Mouse (Mus musculus): ENCODE measurements around the gene Trim46. TPM values are rescaled to one million over a fixed set of nuclear protein-coding genes. Genes with fewer than 3 reads are reported as not detected.

The Trim46 gene
- 96.7 and 99.7 TPM in 2 replicates for polyA plus RNA-seq (2012; rRNA removed)

DNA sequence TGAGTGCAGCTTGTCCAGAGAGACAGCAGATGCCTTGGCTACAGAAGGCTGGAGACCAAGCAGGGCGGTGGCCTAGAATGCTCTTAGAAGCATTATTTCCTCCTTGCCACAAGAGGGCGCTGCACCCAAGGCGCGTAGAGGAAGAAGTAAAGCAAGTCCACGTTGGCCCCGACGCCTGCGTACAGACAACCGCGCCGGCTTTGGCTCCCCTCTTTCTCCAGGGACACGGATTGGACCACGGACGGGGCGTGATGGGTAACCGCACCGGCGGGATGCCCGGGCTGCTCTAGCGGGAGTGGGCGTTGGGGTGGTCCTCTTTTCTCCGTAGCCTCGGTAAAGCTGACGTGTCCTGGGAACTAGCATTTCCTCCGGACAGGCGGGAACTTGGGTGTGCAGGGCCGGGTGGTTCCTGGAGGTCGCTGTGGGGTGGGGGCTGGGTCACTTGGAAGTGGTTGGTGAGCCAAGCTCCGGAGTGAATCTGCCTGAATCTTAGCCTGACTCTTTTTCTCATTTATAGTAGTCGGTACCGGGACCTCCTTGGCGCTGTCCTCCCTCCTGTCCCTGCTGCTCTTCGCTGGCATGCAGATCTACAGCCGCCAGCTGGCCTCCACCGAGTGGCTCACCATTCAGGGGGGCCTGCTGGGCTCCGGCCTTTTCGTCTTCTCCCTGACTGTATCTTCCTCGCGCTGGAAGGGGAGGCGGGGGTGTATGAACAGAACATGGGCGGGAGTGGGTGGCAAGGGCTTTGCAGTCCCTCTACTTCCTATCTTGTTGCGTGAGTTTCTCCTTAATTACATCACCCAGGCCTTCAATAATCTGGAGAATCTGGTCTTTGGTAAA, at the start of gene Trim46:
Gene Trim46, minus strand, starts transcription at position 49 of the 840 bp plus-strand sequence.
- peak; percentile 88 to 93 for DNase-seq (ENCODE audit: extremely low spot score in 1 of 2, low spot score in 1 of 2)

DNA sequence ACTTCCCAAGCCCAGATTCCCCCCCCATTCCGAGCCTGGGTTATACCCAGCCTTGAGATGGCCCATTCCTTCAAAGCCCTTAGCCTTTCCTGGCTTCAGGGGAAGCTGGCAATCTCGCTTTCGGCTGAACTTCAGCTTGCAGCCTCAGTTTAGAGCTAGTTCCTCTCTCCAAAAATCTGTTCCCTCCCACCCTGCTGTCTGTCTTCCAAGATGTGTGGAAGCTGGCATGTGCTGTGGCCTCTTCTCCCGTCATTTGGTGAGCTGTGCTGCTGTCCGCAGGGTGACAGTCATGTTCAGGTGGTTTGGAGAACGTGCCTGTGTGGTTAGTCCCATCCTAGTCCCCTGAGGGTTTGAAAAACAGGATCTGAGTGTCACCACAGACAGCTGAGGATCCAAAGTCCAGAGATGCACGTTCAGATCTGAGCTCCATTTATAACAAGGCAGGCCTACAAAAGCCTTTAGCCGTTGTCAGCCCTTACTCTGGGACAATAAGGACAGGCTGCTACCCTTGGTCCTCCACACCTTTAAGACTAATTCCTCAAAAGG, 49.6 kb upstream of the Trim46 start:
- DNase-seq (ENCODE audit: extremely low spot score in 1 of 2, low spot score in 1 of 2): no peak

DNA sequence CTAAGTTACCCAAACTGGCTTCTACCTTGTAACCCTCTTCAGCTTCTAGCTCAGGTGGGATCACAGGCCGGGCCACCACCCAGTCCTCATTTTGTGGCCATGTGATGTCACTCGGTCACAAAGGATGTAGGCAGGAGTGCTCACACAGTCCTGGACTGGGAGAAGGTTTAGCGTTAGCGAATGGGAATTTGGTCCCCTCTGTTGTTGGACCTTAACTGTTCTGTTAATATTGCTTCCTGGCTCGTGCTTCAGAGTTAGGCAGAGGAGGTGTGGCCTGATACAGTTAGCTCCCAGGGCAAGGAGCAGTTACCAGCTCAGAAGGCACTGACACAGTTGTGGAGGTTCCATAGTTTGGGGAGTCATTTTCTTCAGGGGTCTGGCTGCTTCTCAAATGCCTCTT, 48.1 kb upstream of the Trim46 start:
- DNase-seq (ENCODE audit: extremely low spot score in 1 of 2, low spot score in 1 of 2): no peak

DNA sequence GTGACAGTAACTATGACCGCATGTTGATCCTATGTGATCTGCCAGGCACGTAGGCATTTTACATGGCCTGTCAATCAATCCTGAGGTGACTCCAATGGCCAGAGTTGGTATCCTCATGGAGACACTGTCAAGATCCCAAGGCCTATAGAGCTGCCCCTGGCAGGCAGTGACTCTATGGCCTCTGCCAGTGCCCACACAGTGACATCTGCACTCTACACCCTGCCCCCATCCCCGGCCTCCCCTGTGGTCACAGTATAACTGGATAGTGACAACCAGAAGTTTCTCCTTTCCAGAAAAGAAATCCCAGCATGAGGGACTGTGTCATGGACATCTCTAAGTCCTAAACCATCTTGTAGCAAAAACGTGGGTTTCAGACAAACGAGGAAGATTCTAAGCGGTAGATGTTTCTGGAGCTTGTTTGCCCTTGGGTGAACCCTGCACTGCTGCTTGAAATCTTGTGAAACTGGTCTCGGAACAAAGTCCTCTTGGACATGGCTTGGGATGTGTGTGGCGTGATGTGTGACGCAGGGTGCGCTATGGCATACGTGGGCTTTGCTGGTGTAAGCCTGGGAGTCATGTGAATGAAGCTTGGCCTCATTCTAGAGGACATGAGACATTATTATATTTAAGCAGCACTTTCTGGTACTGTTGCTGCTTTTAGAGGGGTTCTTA, 47.3 kb upstream of the Trim46 start:
- DNase-seq (ENCODE audit: extremely low spot score in 1 of 2, low spot score in 1 of 2): no peak

DNA sequence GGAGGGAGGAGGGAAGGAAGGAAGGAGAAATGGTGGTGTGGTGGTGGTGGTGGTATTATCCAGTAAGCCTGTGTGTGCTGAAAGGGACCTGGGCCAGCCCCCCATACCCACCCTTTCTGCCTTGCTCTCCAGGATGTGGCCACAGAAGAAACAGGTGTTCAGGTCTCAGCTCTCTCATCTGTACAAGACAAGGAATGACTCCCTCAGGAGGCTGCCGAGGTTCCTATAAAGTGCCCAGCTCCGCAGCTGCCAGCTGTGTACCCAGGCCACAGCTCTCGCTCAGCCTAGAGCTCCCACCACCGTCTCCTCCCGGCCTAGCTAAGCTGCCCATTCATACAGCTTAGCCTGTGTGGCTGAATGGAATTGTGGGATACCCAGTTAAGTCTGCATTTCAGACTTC, 46.2 kb upstream of the Trim46 start:
- no peak for DNase-seq (ENCODE audit: extremely low spot score in 1 of 2, low spot score in 1 of 2)

DNA sequence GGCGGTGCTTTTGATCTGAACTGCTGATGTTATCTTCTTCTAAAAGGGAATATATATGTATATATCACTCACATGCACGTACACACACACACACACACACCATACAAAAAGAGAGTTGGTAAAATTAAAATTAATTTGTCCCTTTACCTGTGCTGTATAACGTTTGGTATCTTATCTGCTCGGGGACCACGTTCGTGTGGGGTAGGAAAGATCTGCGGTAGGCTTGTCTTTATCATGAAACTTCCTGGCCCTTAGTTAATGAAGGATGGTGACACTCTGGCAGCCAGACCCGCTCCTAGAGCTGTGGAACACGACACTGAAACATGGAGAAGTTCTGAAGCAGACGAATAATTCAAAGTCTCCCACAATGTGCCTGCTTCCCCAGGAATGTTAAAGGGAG, 45.8 kb upstream of the Trim46 start:
- DNase-seq (ENCODE audit: extremely low spot score in 1 of 2, low spot score in 1 of 2): no peak

DNA sequence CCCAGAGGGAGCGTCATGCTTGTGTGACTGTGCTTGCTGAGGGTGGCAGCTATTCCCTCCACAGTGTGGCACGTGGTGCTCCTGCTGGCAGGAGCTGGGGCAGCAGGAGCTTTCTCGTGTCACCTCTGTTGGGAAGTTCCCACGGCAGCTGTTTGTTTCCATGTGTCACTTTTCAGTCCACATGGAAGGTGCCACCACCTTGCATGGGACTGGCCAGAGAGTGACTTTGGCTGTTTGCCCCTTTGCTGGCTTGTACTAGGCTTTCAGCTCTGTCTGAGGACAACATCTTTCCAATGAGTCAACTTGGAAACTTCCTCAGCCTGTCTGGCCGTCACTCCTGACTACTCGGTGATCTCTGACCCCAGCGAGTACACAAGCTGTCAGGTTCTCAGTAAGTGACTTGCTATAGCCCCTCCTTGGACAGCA, 42.4 kb upstream of the Trim46 start:
- no peak for DNase-seq (ENCODE audit: extremely low spot score in 1 of 2, low spot score in 1 of 2)

DNA sequence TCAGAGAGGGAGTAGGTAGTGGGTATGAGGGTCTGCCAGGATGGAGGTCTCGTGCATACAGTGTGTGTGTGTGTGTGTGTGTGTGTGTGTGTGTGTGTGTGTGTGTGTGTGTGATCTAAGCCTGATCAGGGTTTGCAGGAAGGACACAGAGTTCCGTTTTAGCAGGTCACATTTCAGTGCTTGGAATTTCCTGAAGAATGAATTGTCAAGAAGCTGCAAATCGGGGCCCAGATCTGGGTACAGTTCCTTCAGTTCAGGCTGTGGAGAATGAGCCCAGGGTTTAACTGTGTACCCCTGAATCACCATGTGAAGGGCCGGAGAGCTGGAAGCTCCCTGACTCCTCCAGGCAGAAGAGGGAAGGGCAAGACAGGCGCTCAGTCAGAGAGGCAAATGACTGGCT, 41.2 kb upstream of the Trim46 start:
- no peak for DNase-seq (ENCODE audit: extremely low spot score in 1 of 2, low spot score in 1 of 2)

DNA sequence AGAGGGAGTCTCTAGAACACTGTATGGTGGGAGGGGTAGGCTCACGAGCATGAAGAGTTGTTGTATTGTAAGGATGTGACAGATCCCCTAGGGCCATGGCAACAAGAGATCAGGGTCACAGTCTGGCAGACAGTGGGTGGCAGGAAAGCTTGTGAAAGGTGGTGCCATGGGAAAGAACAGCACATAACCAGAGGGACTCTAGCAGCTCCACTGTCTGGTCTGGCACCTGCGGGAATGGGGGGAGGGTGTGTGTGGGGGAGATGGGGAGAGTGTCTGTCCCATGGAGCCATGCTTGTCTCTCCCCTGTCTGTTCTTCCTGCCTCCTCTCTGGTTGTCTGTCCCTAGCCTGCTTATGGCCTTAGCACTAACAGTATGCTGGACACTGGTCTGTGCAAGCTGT, 39.4 kb upstream of the Trim46 start:
- no peak for DNase-seq (ENCODE audit: extremely low spot score in 1 of 2, low spot score in 1 of 2)

DNA sequence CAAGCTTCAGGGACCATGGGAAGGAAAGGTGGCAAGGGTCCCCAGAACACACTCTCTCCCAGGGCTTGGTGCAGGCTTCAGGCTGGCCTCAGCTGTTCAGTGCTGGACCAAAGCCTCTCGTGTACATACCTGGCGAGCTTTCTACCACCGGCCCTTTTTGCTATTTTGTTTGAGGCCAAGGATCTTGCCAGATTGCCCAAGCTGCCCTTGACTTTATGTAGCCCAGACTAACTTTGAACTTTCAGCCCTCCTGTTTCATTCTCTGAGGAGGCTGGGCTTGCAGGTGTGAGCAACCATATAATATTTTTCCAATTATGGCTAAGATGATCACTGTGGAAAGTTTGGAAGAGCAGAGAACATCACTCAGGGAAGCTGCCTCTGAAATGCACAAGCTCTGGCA, 38.2 kb upstream of the Trim46 start:
- no peak for DNase-seq (ENCODE audit: extremely low spot score in 1 of 2, low spot score in 1 of 2)

DNA sequence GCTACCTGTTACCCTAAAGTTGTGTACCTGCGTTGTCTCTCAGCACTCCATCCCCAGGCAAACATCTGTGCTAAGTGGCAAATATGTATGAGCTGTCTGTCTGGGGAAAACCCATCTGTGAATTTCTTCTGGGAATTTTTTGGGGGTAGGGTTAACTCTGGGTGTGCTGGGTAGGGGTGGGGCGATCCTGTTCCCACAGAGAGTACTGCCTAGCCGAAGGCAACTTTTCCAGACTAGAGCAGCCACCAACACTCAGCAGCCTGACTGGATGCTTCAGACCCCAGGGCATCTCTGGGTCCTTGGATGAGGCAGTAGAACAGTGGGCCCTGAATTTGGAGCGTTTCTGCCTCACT, 36.2 kb upstream of the Trim46 start:
- no peak for DNase-seq (ENCODE audit: extremely low spot score in 1 of 2, low spot score in 1 of 2)

DNA sequence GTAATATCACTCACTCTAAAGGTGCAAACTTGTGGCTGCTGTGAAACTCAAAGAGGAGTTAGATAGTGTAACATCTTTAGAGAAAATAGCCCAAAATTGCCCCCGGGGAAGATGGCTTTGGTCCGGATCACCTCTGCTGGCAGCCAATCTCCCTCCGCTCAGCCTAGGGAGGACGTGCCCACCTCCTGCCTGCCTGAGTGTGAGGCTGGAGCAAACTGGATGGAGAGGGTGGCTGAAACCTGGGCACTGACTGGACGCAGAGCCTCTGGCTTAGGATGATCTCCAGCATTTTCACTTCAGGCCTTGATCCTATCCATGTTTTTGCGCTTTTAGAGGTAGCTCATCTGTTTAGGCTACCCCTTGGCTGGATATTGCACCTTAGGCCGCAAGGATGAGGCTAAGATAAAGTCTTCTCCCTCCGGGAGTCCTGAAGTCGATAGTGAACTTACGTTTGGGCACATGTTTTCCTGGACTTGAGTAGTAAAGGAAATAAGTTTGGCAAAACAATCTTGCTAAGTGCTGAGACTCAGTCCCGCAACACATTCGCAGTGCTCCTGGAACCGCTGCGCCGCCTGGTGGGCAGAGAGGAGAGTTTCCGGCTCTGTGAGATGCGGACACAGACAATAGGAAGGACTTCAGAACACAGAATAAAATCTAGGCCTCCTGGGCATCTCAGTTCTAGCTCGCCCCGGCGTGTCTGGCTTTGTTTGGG, 35.6 kb upstream of the Trim46 start:
- peak in 1 of 2 experiments; percentile 90 for DNase-seq (ENCODE audit: extremely low spot score in 1 of 2, low spot score in 1 of 2)

DNA sequence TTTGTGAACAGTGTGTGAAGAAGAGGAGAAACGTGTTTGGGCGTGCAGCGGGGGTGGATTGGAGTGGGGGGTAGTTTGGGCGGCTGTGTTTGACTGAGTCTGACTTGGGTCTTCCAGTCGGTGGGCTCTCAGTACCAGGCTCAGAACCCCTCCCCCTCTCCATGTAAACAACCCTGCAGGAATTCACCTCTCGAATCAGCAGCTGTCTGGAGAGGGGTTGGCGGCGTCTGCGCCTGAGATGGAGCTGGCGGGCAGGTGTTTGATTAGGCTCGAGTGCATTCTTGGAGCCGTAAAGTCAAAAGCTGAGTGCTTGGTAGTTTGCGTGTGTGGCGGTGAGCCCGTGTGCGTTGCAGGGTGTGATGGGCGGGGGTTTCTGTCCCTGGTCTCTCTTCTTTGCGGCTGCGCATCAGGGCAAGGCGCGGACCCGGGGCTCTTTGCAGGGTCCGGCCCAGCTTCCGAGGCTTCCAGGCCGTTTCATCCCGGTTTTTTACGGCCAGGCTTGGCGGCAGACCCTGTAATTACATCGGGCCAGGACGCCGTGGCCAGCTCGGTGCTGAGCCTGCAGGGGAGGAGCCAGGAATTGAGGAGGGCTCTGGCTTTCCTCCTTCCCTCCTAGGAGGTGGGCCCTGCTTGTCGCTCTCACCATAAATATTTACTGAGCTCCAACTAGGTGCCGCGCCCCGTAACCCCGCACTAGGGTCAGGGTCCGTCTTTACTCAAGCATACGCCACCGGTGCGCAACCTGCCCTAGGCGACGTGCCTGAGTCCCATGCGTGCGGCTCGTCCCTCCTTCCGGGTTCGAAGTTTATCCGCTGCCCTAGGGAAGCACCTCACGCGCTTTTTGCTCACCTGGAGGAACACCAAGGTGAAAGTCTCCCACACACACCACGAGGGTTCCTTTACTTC, 34.8 kb upstream of the Trim46 start, which contains the start of gene Efna1:
Gene Efna1, minus strand, starts transcription at position 537 of the 906 bp plus-strand sequence.
- DNase-seq (ENCODE audit: extremely low spot score in 1 of 2, low spot score in 1 of 2): no peak

DNA sequence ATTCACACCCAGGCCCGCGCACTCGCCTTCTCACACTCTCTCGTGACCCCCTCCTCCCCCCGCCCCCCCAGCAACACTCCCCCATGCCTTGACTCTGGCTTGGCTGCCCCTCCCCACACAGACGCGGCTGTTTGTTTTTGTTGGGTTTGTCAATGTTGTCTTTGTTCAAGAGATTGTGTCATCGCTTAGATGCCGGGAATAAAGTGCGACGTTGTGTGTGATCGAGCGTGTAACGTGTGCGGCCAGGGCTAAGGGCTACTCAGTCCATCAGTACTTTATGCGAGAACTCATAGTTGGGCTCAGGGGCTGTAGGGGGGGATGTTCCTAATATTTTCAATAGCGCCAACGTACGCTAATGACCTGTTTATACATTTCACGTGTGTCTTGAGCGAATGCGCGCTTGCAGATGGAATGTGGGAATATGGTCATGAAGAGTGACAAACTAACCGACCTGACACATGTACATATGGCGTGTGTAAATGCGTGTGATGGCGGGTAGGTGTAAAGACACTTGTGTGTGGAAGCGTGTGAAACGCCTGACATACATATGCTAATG, 34.0 kb upstream of the Trim46 start:
- peak in 1 of 2 experiments; percentile 42 for DNase-seq (ENCODE audit: extremely low spot score in 1 of 2, low spot score in 1 of 2)

DNA sequence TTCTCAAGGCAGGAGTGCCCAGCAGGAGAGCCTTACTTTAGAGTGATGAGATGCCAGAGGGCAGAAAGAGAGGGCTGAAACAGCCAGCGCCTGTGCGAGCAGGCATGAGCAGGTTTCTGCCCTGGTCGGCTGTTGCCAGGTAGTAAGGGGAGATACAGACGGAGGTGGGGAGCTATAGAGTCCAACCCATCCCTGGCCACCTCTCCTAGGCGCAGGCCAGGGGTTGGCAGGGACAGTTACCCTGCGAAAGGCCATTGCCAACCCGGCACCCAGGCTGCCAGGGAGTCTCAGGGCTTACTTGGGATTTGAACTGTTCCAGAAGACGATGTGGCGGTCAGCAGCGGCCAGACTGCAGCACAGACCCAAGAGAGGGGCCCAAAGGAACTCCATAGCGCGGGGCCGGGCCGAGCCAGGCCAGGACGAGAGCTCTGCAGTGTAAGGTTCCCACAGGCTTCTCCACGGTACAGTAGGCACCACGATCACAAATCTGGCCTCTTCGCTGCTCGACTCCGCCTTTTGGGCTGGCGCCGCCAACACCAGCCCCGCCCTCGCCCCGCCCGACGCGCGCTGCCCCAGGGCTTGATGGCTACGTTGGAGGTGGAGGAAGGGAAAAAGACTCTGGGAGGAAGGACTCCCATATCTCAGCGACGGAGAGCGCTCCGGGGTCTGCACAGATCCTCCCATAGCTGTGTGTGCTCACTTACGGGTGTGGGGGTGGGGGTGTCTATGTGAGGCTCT, 33.2 kb upstream of the Trim46 start:
- peak in 1 of 2 experiments; percentile 78 for DNase-seq (ENCODE audit: extremely low spot score in 1 of 2, low spot score in 1 of 2)

DNA sequence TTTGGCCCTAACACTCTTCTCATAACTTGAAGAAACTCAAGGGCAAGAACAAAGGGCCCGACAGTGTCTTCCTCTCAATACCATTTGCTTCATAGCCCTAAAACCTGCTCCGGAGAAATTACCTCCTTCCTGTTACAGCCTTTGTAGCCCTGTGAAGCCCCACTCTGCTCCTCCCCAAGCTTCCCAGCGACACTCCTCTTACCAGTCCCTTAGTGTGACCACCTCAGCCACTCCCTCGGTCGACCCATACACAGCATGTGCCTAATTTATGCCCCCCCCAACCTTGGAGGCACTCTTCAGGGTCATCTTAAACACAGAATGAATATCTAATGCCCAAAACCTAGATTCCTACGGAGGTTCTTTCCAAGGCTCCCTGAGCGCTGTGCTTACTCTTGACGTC, 32.5 kb upstream of the Trim46 start:
- no peak for DNase-seq (ENCODE audit: extremely low spot score in 1 of 2, low spot score in 1 of 2)

DNA sequence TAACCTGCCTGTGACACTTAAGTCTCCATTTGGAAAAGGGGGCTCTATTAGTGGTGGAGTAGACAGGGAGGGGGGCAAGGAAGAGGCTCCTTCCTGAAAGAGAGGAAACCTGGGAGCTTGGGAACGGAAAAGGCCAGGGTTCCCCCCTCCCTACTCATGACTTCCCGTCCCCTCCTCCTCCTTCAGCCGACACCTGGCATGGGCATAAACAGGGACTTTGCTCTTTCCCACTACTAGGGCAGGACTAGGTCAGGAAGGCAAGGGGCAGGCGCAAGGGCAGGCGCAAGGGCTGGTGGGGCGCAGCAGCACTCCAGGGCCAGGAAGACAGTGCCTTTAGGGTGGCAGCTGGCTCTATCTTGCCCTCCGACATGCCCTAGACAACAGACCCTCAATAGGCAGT, 32.0 kb upstream of the Trim46 start:
- no peak for DNase-seq (ENCODE audit: extremely low spot score in 1 of 2, low spot score in 1 of 2)

DNA sequence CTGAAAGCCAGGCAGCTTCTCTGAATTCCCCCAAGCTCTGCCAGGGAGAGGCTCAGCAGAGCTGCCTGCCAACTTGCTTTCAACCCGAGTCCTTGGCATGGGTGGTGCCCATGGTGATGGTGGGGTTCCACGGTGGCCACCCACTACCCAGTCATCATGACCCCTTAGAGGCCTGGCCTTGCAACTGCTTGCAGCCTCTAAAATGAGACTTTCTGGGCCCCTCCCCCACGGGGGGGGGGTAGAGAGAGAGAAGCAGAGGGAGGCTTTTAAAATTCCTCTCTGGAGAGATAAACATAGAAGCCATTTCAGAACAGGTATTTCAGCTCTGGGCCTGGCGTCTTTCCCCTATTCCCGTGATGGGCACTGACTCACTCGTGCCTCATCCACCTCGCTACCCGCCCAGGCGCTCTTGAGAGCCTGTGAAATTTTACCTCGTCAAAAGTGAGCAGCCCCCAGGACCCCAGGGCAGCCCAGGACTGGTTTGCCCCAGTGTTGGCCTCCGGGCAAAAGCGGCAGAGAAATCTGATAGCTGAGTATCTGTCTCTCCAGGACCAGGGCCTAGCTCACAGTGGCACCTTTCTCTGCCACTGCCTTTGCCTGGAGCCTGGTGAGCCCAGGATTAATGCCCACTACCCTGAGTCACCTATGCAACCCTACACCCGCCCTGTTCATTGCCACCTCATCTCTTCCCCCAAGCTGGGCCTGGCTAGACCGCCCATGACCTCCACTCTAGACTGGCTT, 31.3 kb upstream of the Trim46 start:
- DNase-seq (ENCODE audit: extremely low spot score in 1 of 2, low spot score in 1 of 2): no peak

Data from frontal cortex, adult 2 months (tissue).